Mouse (Mus musculus) liver, embryonic 14.5 days (tissue): ENCODE data around the gene Srsf7.

Experiments
- CTCF ChIP-seq: IDR thresholded peaks from 2 replicates; pipeline ENCODE4 v1.5.1; 2016; ENCODE audit warnings: antibody characterized with exemption, low read depth, control low read depth
- EP300 ChIP-seq: IDR thresholded peaks from 2 replicates; pipeline ENCODE4 v1.6.1; 2016; ENCODE audit warnings: antibody characterized with exemption, low read depth

DNA sequence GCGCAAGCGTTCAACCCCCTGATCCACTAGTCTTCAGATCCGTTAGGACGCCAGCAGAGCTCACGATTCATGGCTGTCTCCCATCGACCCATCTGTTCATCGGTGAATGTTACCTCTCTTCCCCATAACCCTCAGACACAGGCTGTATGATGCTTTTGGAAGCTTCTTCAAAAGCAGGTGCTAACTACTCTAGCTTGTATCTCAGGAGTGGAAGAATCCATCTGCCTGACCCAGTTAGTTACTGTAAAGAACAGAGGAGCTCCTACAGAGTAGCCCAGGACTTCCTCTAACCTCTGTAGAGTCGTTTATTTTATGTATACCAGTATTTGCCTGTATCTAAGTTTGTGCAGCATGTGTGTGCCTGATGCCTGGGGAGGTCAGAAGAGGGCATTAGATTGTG lies 50.2 kb downstream of the Srsf7 start:
- TF ChIP-seq CTCF (no peak), EP300 (no peak)
